In genomic region chr2:79078836-79079394, GRCm38 (mm10) we compare ENCODE assay signal across 12 mouse cellular contexts.
"Had no signal": no experiment of that assay in that cellular context is flagged by ENCODE, and none has a peak within 500 bp of the region (broad histone marks: within the 10 kb centered on the region; RNA-seq: fewer than 3 reads in every experiment).

No protein-coding gene starts in this region.

- H3K9ac ChIP-seq: hindbrain, embryonic 14.5 days; intestine, embryonic 15.5 days; liver, embryonic 13.5 days; midbrain, embryonic 13.5 days; stomach, embryonic 15.5 days had no signal

- DNase-seq: kidney, adult 9 months; liver, embryonic 13.5 days; lung, adult 2 months; right cerebral cortex, postnatal 14 days; thymus, postnatal 4 days had no signal

- H3K4me1 ChIP-seq: limb, embryonic 10.5 days; midbrain, embryonic 13.5 days; stomach, embryonic 15.5 days had no signal

- H3K9me3 ChIP-seq: intestine, embryonic 15.5 days; limb, embryonic 10.5 days; liver, embryonic 13.5 days; midbrain, embryonic 13.5 days; stomach, embryonic 15.5 days had no signal

- H3K27me3 ChIP-seq: intestine, embryonic 15.5 days; liver, embryonic 13.5 days; midbrain, embryonic 13.5 days; stomach, embryonic 15.5 days had no signal

- H3K4me2 ChIP-seq: hindbrain, embryonic 14.5 days; intestine, embryonic 15.5 days; liver, embryonic 13.5 days; midbrain, embryonic 13.5 days; stomach, embryonic 15.5 days had no signal

- H3K27ac ChIP-seq: hindbrain, embryonic 14.5 days; intestine, embryonic 15.5 days; left cerebral cortex, adult 2 months; limb, embryonic 10.5 days; liver, embryonic 13.5 days; macrophage; midbrain, embryonic 13.5 days; stomach, embryonic 15.5 days had no signal

- ATAC-seq: intestine, embryonic 15.5 days; midbrain, embryonic 13.5 days had no signal

- H3K4me3 ChIP-seq: intestine, embryonic 15.5 days; left cerebral cortex, adult 2 months; limb, embryonic 10.5 days; liver, embryonic 13.5 days; midbrain, embryonic 13.5 days; stomach, embryonic 15.5 days had no signal

- H3K36me3 ChIP-seq: intestine, embryonic 15.5 days; limb, embryonic 10.5 days; liver, embryonic 13.5 days; midbrain, embryonic 13.5 days; stomach, embryonic 15.5 days had no signal
